Mouse (Mus musculus) lung, postnatal 0 days (tissue): ENCODE data around the gene Krt86.

ENCODE experiments used
- CTCF ChIP-seq: IDR thresholded peaks from 2 replicates; pipeline ENCODE4 v1.5.1; 2016; ENCODE audit warnings: antibody characterized with exemption, mild to moderate bottlenecking
- EP300 ChIP-seq: IDR thresholded peaks from 2 replicates; pipeline ENCODE4 v1.6.1; 2016; ENCODE audit warnings: antibody characterized with exemption, mild to moderate bottlenecking, control low read depth

- no peak for TF ChIP-seq CTCF
- no peak for TF ChIP-seq EP300
Measured at GRCm38 (mm10) chr15:101508247-101508646, 35.0 kb downstream of the Krt86 start.
